Mouse (Mus musculus) embryo, embryonic 11.5 days (tissue): ENCODE measurements around the gene Prr36.

ENCODE experiments used
- DNase-seq: peaks from one replicate; pipeline ENCODE4 v3.0.0-alpha.2; 2012; ENCODE audit warnings: low read depth, low spot score

The Prr36 gene

DNA sequence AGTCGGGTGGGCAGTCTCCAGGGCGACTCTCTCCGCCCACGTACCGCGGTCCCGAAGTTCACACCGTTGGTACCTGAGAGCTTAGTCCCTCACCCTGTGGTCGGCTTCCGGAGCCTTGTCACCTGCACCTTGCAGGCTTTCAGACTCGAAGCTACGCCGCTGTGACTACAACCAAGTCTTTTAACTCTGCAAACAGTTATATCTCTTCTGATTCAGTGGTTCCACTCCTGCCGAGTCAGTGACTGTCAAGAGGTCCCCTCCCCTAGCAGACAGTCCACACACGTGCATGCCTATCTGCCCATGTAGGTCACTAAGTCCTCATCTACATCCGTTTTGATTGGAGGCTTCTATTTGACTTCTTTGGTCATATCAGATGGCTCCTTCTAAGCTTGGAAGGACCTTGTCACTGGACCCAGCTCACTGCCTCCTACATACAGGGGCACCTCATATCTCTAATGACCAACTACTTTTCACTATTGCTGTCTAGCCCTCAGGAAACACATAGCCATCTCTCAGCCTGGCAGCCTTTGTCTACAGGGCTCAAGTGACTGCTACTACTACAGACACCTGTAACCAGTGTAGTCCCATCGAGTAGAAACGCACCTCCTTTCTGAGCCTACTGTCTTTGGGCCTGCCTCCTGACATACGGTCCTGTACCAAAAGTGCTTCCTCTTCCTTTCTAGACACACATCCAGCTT, 22.1 kb upstream of the Prr36 start:
- no peak for DNase-seq

DNA sequence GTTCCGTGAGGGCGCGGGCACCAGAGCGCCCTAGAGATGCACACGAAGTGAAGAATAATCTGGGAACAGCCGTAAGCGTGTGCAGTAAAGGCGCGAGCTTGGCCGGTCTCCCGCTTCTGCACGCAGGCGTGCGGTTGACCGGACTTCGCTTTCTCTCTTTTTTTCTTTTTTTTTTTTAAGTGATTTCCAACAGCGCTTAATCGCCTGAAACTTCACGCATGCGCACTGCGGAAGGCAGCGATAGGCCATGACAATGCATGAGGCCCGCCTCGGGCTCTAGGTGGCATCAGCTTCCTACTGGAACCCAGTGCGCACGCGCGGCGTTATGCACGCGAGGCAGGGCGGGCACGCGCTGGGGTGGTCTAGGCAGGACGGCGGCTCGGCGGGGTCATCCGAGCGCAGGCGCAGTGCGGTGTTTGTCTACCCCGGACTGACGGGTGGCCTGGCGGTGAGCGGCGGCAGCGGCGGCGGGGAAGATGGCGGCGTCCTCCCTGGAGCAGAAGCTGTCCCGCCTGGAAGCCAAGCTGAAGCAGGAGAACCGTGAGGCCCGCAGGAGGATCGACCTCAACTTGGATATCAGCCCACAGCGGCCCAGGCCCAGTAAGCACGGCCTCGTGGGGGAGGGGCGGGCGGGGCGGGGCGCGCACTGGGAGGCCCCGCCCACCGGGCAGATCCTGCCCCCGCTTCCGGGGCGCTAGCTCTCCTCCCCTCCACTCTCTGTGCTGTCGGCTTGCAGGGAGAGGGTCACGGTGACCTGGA, 21.4 kb upstream of the Prr36 start, which contains the start of the genes Map2k7 and Gm49320:
Gene Map2k7, plus strand, starts transcription at position 307 of the 759 bp plus-strand sequence.
Gene Gm49320, plus strand, starts transcription at position 432 of the 759 bp plus-strand sequence.
- DNase-seq = peak; percentile 100

GRCm38 (mm10) chr8:4237814-4238433, 20.7 kb upstream of the Prr36 start:
- no peak for DNase-seq

GRCm38 (mm10) chr8:4230612-4231351, 13.5 kb upstream of the Prr36 start:
- no peak for DNase-seq

DNA sequence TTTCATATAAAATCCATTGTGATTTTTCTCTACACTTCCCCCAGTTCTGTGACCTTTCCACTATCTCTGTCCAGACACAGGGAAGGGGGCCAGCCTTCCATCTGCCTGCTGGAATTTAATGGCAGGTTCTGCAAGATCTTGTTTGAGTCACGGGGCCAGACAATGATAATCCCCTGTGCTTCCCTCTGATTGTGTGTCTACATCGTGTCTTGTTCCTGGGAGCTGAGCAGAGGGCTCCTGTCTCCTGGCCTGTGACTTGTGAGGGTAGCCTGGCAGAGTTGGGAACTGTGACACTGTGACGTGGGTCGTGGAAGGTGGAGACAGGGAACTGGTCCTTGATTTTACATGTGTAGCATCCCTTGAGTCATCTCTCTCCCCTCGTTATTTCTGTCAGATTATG, 12.5 kb upstream of the Prr36 start:
- DNase-seq = no peak

DNA sequence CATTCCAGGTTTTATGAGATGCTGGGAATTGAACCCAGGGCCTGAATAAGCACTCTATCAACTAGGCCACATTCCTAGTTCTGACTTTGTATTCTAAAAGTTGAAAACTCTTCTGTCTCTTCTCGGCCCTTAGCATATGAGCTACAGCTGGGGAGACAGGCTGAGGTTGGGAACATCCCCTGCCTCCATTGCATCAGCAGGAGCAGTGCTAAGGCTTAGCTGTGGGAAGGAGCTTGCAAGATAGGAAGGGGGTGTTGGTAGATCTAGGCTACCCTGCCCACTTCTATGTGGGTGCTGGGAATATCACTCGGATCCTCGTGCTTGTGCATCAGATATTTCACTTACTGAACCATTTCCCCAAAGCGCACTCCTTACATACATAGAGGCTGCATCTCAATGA, 10.7 kb upstream of the Prr36 start:
- no peak for DNase-seq

GRCm38 (mm10) chr8:4226739-4227347, 9.6 kb upstream of the Prr36 start, which contains the start of gene Lrrc8e:
TSS of gene Lrrc8e (plus strand) at chr8:4226827.
- DNase-seq = no peak

DNA sequence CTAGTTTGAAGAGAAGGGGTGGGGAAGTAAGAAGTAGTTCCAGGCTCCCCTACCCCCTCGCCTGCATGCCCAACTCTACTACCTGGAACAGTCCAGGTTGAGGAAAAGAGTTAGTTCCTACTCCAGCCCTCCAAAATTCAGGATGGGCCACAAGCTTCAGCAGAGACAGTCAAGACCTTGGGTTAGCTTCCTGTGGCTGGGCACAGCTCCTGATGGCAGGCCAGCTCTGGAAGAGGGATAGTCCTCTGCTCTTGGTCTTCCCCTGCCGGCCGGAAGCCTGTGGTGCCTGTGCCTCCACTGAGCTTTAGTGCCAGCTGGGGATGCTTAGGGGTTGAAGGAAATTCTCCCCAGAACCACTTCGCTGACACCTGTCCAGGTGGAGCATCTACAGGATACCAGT, 9.1 kb upstream of the Prr36 start:
- DNase-seq = no peak

- DNase-seq = no peak
Measured at GRCm38 (mm10) chr8:4222059-4222458, 4.8 kb upstream of the Prr36 start.

DNA sequence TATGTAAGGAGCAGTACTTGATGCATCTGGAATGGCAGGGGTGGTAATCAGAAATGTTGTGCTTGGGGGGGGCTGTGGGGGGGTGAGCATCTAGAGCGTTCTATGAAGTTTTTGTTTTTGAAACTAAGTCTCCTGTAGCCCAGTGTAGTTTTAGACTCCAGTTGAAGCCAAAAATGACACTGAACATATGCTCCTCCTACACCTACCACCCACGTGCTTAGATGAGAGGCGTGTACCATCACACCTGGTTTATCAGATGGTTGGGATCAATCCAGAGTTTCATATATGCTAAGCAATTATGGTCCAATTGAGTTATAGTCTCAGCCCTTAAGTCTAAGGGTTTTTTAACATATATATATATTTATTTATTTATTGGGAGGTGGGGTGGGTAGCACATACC, 2.4 kb upstream of the Prr36 start:
- no peak for DNase-seq

DNA sequence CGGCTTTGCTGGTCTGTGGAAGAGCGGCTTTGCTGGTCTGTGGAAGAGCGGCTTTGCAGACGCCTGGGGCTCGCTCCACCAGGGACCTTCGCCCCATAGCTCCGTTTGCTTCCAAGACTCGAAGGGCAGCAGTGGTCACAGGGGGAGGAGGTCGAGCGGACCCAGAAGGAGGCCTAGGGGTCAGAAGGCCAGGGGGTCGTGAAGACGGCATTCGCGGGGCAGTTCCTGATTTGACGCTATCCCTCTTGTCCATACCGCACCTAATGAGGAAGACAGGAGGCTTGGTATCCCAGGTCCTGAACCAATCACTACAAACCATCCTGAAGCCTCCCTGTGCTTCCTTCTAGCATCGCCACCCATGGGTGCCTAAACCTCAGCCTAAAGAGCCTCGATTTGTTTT, 963 bp downstream of the Prr36 start:
- no peak for DNase-seq

- DNase-seq = no peak
Measured at GRCm38 (mm10) chr8:4214006-4214980, 3.0 kb downstream of the Prr36 start.

DNA sequence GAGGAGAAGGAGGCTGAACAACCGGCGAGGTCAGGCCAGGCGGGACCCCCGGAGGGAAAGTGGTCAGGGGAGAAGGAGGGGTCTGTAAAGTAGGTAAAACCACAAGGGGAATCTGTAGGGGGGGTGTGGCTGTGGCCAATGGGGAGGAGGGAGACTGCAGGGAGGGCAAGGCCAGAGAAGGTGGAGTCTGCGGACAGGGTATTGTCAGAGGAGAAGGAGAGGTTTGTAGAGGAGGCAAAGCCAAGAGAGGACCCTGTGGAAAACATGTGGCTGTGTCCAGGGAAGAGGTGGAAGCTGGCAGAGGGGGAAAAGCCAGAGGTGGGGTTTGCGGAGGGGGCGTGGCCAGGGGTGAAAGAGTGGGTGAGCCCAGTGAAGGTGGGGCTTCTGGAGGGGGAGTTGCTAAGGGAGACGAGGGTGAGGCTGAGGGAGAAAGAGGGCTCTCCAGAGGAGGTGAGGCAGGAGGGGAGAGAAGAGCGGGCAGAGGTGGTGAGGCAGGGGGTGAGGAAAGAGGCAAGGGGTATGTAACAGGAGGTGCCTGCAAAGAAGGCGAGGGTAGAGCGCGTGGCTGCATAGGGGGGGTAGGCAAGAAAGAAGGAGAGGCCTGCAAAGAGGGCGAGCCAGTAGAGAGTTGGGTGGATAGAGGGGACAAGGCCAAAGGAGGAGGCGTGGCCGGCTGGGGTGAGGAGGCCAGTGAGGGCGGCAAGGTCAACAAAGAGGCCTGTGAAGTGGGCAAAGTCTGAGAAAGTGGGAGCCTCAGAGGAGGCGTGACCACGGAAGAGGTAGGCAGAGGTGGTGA, 3.9 kb downstream of the Prr36 start:
- no peak for DNase-seq

- no peak for DNase-seq
Measured at GRCm38 (mm10) chr8:4212809-4213209, 4.5 kb downstream of the Prr36 start.

- DNase-seq = no peak
Measured at GRCm38 (mm10) chr8:4211097-4211496, 6.2 kb downstream of the Prr36 start.

DNA sequence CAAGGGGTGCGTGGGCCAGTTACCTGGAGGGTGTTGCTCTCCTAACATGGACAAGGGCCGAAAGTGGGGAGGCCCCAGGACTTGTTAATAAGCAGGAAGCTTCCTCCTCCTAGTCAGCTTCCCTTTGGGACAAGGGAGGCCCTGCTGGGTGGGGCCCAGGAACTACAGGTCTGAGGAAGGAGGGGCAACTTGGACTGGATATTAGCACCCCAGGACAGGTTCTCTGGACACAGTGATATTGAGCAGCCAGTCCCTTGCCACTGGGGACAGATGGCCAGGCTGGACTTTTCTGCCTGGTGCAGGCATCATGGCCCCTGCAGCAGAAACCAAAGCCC, 10.3 kb downstream of the Prr36 start:
- no peak for DNase-seq

GRCm38 (mm10) chr8:4206182-4207015, 10.9 kb downstream of the Prr36 start:
- DNase-seq = no peak

GRCm38 (mm10) chr8:4205246-4206123, 11.8 kb downstream of the Prr36 start:
- DNase-seq = no peak
